Mouse (Mus musculus) hindbrain, embryonic 10.5 days (tissue): ENCODE results near the gene Muc2. TPM values are rescaled to one million over a fixed set of nuclear protein-coding genes. Genes with fewer than 3 reads are reported as not detected.

Experiments used
- DNase-seq: peaks from one replicate; pipeline ENCODE4 v3.0.0-alpha.2; 2017; ENCODE audit warnings: low spot score
- H3K27ac ChIP-seq: fragments of 300-500 bp; sonication (generic); 2 replicates; pipeline ENCODE4 v1.5.1; 2016; ENCODE audit warnings: mild to moderate bottlenecking, moderate library complexity
- H3K27me3 ChIP-seq: fragments of 300-500 bp; sonication (generic); 2 replicates; pipeline ENCODE4 v1.6.1; 2016; ENCODE audit warnings: mild to moderate bottlenecking; ENCODE audit not compliant: poor library complexity, insufficient read depth, severe bottlenecking
- H3K36me3 ChIP-seq: fragments of 300-500 bp; sonication (generic); 2 replicates; pipeline ENCODE4 v1.6.1; 2016; ENCODE audit warnings: mild to moderate bottlenecking, moderate library complexity
- H3K4me1 ChIP-seq: fragments of 300-500 bp; sonication (generic); replicated peaks from 2 replicates; pipeline ENCODE4 v1.6.1; 2016; ENCODE audit warnings: mild to moderate bottlenecking
- H3K4me3 ChIP-seq: fragments of 300-500 bp; sonication (generic); 2 replicates; pipeline ENCODE4 v1.5.1; 2016; ENCODE audit warnings: mild to moderate bottlenecking, moderate library complexity
- H3K9me3 ChIP-seq: fragments of 300-500 bp; sonication (generic); 2 replicates; pipeline ENCODE4 v1.6.1; 2016; ENCODE audit warnings: mild to moderate bottlenecking, moderate library complexity
- WGBS: fragments of 180-500 bp; shearing (Covaris S2); methylation state at CpG from one replicate; pipeline ENCODE4 v1.1.7; 2016; 5-methylcytosine and 5-hydroxymethylcytosine counted together
- polyA plus RNA-seq: library from polyadenylated mRNA; unstranded; fragments of >200 nt; fragmentation: Nextera tagmentation; extraction: Ambion mirVana; gene quantifications from 2 replicates; pipeline ENCODE4 v1.2.1, GENCODE M21; 2016

Gene Muc2
- polyA plus RNA-seq, 1 experiment from 2014 or later: 0.41 TPM

DNA sequence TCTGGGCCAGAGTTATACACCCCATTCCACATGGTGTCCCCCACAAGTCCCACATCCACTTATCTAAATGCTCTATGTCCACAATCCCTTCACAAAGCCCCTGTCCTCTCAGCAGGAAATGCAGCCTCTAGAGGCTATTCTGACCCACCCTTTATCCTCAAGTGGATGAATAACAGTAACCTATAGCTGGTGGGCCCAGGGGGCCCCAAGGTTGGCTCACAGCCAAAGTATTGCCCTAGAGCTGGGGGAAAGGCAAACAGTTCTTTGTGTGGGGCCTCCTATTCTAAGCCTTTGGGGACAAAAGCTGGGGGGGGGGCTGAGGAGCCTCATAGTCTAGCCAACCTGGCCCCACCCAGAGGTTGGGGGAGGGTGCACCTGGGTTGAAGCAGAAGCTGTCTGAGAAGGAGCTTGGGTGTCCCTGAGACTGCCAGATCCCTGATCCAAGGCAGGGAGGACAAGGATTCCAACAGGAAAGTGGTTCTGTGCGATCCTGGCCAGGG is 82.0 kb downstream of the Muc2 start:
- 74% methylated on average over 1 of the region's 1 CpGs for WGBS
- Histone ChIP-seq H3K27me3 (no peaks in the 10 kb centered on the region), H3K4me1 (peaks cover 26% of the 10 kb centered on the region), H3K4me3 (no peak overlapping the region), H3K36me3 (no peaks in the 10 kb centered on the region), H3K9me3 (0 out of 2 replicates have a peak, but pooled peaks cover 1% of the 10 kb centered on the region), H3K27ac (peak overlapping the region; percentile 17; the same call in 1 of the 2 replicates)
- no peak for DNase-seq

DNA sequence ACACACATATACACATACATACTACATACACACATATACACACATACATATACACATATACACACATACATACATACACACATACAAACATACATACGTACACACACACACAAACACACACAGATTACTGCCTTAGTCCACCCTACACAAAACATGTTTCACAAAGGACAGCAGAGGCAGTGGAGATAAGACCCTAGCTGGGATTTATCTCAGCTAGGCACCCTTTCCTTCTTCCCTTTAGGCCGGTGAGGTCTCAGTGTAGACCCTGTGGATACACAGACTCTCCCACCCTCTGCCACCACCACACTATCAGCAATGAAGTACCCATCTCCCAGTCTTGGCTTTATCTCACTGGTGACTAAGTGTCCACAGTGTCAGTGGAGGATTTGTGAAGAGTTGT is 84.7 kb downstream of the Muc2 start:
- no peak for DNase-seq
- H3K4me1 ChIP-seq: peaks cover 26% of the 10 kb centered on the region
- no peak overlapping the region for H3K4me3 ChIP-seq
- 0 out of 2 replicates have a peak, but pooled peaks cover 2% of the 10 kb centered on the region for H3K9me3 ChIP-seq
- 93% methylated on average over 2 of the region's 2 CpGs for WGBS
- no peaks in the 10 kb centered on the region for H3K36me3 ChIP-seq
- no peaks in the 10 kb centered on the region for H3K27me3 ChIP-seq
- H3K27ac ChIP-seq: no peak overlapping the region

- Histone ChIP-seq H3K9me3 (0 out of 2 replicates have a peak, but pooled peaks cover 2% of the 10 kb centered on the region), H3K4me3 (no peak overlapping the region), H3K27ac (no peak overlapping the region), H3K27me3 (no peaks in the 10 kb centered on the region), H3K4me1 (peaks cover 22% of the 10 kb centered on the region), H3K36me3 (no peaks in the 10 kb centered on the region)
- 90% methylated on average over 5 of the region's 5 CpGs for WGBS
- DNase-seq: no peak
These were observed 86.1 kb downstream of the Muc2 start for GRCm38 (mm10) chr7:141776199-141776598.

- no peaks in the 10 kb centered on the region for H3K9me3 ChIP-seq
- no peak within 1 kb of the TSS for H3K27ac ChIP-seq
- no peak for DNase-seq
- no peak within 1 kb of the TSS for H3K4me3 ChIP-seq
- H3K27me3 ChIP-seq: no peaks in the 10 kb centered on the region
- 84% methylated on average over 6 of the region's 6 CpGs for WGBS
- 0 out of 2 replicates have a peak, but pooled peaks cover 3% of the 10 kb centered on the region for H3K4me1 ChIP-seq
- no peaks in the 10 kb centered on the region for H3K36me3 ChIP-seq
These were observed 98.7 kb downstream of the Muc2 start, which contains the start of gene Muc5ac for GRCm38 (mm10) chr7:141788677-141789452. TSS of gene Muc5ac (plus strand) at chr7:141788972.

DNA sequence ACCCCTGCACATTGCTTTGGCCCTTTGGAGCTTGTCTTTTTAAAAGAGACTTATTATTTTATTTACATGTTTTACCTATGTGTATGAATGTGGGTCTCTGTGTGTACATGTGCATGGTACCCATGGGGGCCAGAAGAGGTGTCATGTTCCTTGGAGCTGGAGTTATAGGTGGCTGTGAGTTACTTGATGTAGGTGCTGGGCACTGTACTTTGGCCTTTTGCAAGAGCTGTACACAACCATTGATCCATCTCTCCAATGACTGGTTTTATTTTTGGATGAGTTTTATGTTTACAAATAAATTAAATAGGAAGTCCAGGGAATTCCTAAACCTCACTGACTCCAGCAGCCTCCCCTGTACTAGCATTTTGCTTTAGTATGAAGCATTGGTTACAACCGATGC is 104.1 kb downstream of the Muc2 start:
- H3K27ac ChIP-seq: no peak overlapping the region
- H3K27me3 ChIP-seq: no peaks in the 10 kb centered on the region
- no peak overlapping the region for H3K4me3 ChIP-seq
- 93% methylated on average over 1 of the region's 1 CpGs for WGBS
- H3K36me3 ChIP-seq: no peaks in the 10 kb centered on the region
- DNase-seq: no peak
- H3K9me3 ChIP-seq: peaks cover 19% of the 10 kb centered on the region
- H3K4me1 ChIP-seq: no peaks in the 10 kb centered on the region

- Histone ChIP-seq H3K4me3 (no peak overlapping the region), H3K27ac (no peak overlapping the region), H3K27me3 (no peaks in the 10 kb centered on the region), H3K9me3 (peaks cover 8% of the 10 kb centered on the region; the same call in 1 of the 2 replicates), H3K36me3 (no peaks in the 10 kb centered on the region), H3K4me1 (no peaks in the 10 kb centered on the region)
- whole genome bisulfite sequencing: 85% methylated on average over 7 of the region's 7 CpGs
- no peak for DNase-seq
These were observed 113.1 kb downstream of the Muc2 start for GRCm38 (mm10) chr7:141803206-141803605.

Other genes starting within 250 kb of the Muc2 start
- gene Pidd1, start 246.3 kb upstream of the Muc2 start, polyA plus RNA-seq: 21.0 and 23.2 TPM in 2 replicates
- gene Rplp2, start 243.0 kb upstream of the Muc2 start, polyA plus RNA-seq: 1,010 and 1,127 TPM in 2 replicates
- gene Pnpla2, start 235.1 kb upstream of the Muc2 start, polyA plus RNA-seq: 19.3 and 20.3 TPM in 2 replicates
- gene Cracr2b, start 229.2 kb upstream of the Muc2 start, polyA plus RNA-seq: 8.1 and 9.1 TPM in 2 replicates
- gene Cd151, start 222.9 kb upstream of the Muc2 start, polyA plus RNA-seq: 26.0 and 29.7 TPM in 2 replicates
- 89.5 and 90.0 TPM in 2 replicates for gene Polr2l, start 215.2 kb upstream of the Muc2 start, polyA plus RNA-seq
- 36.3 and 38.6 TPM in 2 replicates for gene Tspan4, start 215.1 kb upstream of the Muc2 start, polyA plus RNA-seq
- 24.9 and 30.2 TPM in 2 replicates for gene Chid1, start 150.5 kb upstream of the Muc2 start, polyA plus RNA-seq
- gene Ap2a2, start 128.2 kb upstream of the Muc2 start, polyA plus RNA-seq: 105 and 108 TPM in 2 replicates
- gene Muc6, start 35.0 kb upstream of the Muc2 start, polyA plus RNA-seq: 0.12 and 0.26 TPM in 2 replicates
- gene Muc5ac, start 98.6 kb downstream of the Muc2 start, polyA plus RNA-seq: not detected in 2 replicates
- 0.01 and 0.02 TPM in 2 replicates for gene Muc5b, start 148.7 kb downstream of the Muc2 start, polyA plus RNA-seq
- 60.3 and 69.0 TPM in 2 replicates for gene Tollip, start 228.2 kb downstream of the Muc2 start, polyA plus RNA-seq